Mouse (Mus musculus): ENCODE results near the gene Cdk10. TPM values are rescaled to one million over a fixed set of nuclear protein-coding genes. Genes with fewer than 3 reads are reported as not detected.
"Not testable (repeated sequence)": the region's sequence is repeated elsewhere in the genome, so short reads cannot be mapped to it uniquely, and the experiment has no call there.

Gene Cdk10
- polyA plus RNA-seq, 1 experiment from 2014 or later: 29.2 TPM

GRCm38 (mm10) chr8:123191908-123192307 lies 32.7 kb upstream of the Cdk10 start:
- Histone ChIP-seq H3K27ac (no peak overlapping the region), H3K4me1 (replicated peaks; ENCODE audit: insufficient read depth, low read length) (no peaks in the 10 kb centered on the region), H3K27me3 (ENCODE audit: insufficient read depth, low read length) (no peaks in the 10 kb centered on the region), H3K9me3 (replicated peaks; ENCODE audit: low read length) (no peaks in the 10 kb centered on the region), H3K4me2 (ENCODE audit: low read length) (no peak overlapping the region), H3K9ac (ENCODE audit: low read depth, low read length) (no peak overlapping the region), H3K4me3 (replicated peaks; ENCODE audit: low read depth, low read length) (no peak overlapping the region), H3K36me3 (ENCODE audit: insufficient read depth, low read length) (no peaks in the 10 kb centered on the region)
- no peak for ATAC-seq (replicated peaks; ENCODE audit: low FRiP score, low read depth)
- TF ChIP-seq CTCF (IDR thresholded peaks at IDR 0.05; ENCODE audit: low read depth): no peak
- 66% methylated on average over 7 of the region's 8 CpGs for WGBS
- DNase-seq (ENCODE audit: low spot score): no peak

- H3K4me2 ChIP-seq (ENCODE audit: low read length): no peak overlapping the region
- TF ChIP-seq CTCF (IDR thresholded peaks at IDR 0.05; ENCODE audit: low read depth): no peak
- no peak overlapping the region for H3K4me3 ChIP-seq (replicated peaks; ENCODE audit: low read depth, low read length)
- 79% methylated on average over 9 of the region's 9 CpGs for WGBS
- H3K9me3 ChIP-seq (replicated peaks; ENCODE audit: low read length): no peaks in the 10 kb centered on the region
- no peaks in the 10 kb centered on the region for H3K4me1 ChIP-seq (replicated peaks; ENCODE audit: insufficient read depth, low read length)
- ATAC-seq (replicated peaks; ENCODE audit: low FRiP score, low read depth) (no peak), DNase-seq (ENCODE audit: low spot score) (no peak)
- H3K36me3 ChIP-seq (ENCODE audit: insufficient read depth, low read length): no peaks in the 10 kb centered on the region
- no peak overlapping the region for H3K27ac ChIP-seq
- H3K27me3 ChIP-seq (ENCODE audit: insufficient read depth, low read length): no peaks in the 10 kb centered on the region
- no peak overlapping the region for H3K9ac ChIP-seq (ENCODE audit: low read depth, low read length)
Observed at GRCm38 (mm10) chr8:123193771-123194170, 30.9 kb upstream of the Cdk10 start.

GRCm38 (mm10) chr8:123197016-123197415 lies 27.6 kb upstream of the Cdk10 start:
- not testable (repeated sequence) for H3K36me3 ChIP-seq (ENCODE audit: insufficient read depth, low read length); H3K9me3 ChIP-seq (replicated peaks; ENCODE audit: low read length); ATAC-seq (replicated peaks; ENCODE audit: low FRiP score, low read depth); H3K4me1 ChIP-seq (replicated peaks; ENCODE audit: insufficient read depth, low read length); H3K4me3 ChIP-seq (replicated peaks; ENCODE audit: low read depth, low read length); H3K27ac ChIP-seq; H3K9ac ChIP-seq (ENCODE audit: low read depth, low read length); DNase-seq (ENCODE audit: low spot score); H3K27me3 ChIP-seq (ENCODE audit: insufficient read depth, low read length); H3K4me2 ChIP-seq (ENCODE audit: low read length)
- 69% methylated on average over 5 of the region's 5 CpGs for WGBS

- Histone ChIP-seq H3K27ac (no peak overlapping the region), H3K9me3 (replicated peaks; ENCODE audit: low read length) (no peaks in the 10 kb centered on the region), H3K36me3 (ENCODE audit: insufficient read depth, low read length) (0 out of 2 replicates have a peak, but pooled peaks cover 4% of the 10 kb centered on the region), H3K4me3 (replicated peaks; ENCODE audit: low read depth, low read length) (no peak overlapping the region), H3K9ac (ENCODE audit: low read depth, low read length) (no peak overlapping the region), H3K27me3 (ENCODE audit: insufficient read depth, low read length) (no peaks in the 10 kb centered on the region), H3K4me1 (replicated peaks; ENCODE audit: insufficient read depth, low read length) (no peaks in the 10 kb centered on the region), H3K4me2 (ENCODE audit: low read length) (no peak overlapping the region)
- ATAC-seq (replicated peaks; ENCODE audit: low FRiP score, low read depth): no peak
- DNase-seq (ENCODE audit: low spot score): no peak
- 51% methylated on average over 14 of the region's 14 CpGs for WGBS
- TF ChIP-seq CTCF (IDR thresholded peaks at IDR 0.05; ENCODE audit: low read depth): no peak
Observed at GRCm38 (mm10) chr8:123199864-123200263, 24.8 kb upstream of the Cdk10 start.

- no peaks in the 10 kb centered on the region for H3K27me3 ChIP-seq (ENCODE audit: insufficient read depth, low read length)
- no peak overlapping the region for H3K4me2 ChIP-seq (ENCODE audit: low read length)
- no peaks in the 10 kb centered on the region for H3K9me3 ChIP-seq (replicated peaks; ENCODE audit: low read length)
- peaks cover 20% of the 10 kb centered on the region; the same call in 1 of the 2 replicates for H3K36me3 ChIP-seq (ENCODE audit: insufficient read depth, low read length)
- H3K9ac ChIP-seq (ENCODE audit: low read depth, low read length): no peak overlapping the region
- H3K4me1 ChIP-seq (replicated peaks; ENCODE audit: insufficient read depth, low read length): no peaks in the 10 kb centered on the region
- DNase-seq (ENCODE audit: low spot score): peak; percentile 86
- H3K27ac ChIP-seq: no peak overlapping the region
- no peak overlapping the region for H3K4me3 ChIP-seq (replicated peaks; ENCODE audit: low read depth, low read length)
- TF ChIP-seq CTCF (IDR thresholded peaks at IDR 0.05; ENCODE audit: low read depth): peak; percentile 93
- ATAC-seq (replicated peaks; ENCODE audit: low FRiP score, low read depth): no peak
- 26% methylated on average over 5 of the region's 5 CpGs for WGBS
Observed at GRCm38 (mm10) chr8:123202288-123202687, 22.4 kb upstream of the Cdk10 start.

- H3K4me3 ChIP-seq (replicated peaks; ENCODE audit: low read depth, low read length): no peak overlapping the region
- H3K36me3 ChIP-seq (ENCODE audit: insufficient read depth, low read length): peaks cover 33% of the 10 kb centered on the region
- no peak overlapping the region for H3K4me2 ChIP-seq (ENCODE audit: low read length)
- no peak overlapping the region for H3K27ac ChIP-seq
- no peak for ATAC-seq (replicated peaks; ENCODE audit: low FRiP score, low read depth)
- no peak for DNase-seq (ENCODE audit: low spot score)
- WGBS: 91% methylated on average over 3 of the region's 3 CpGs
- no peaks in the 10 kb centered on the region for H3K4me1 ChIP-seq (replicated peaks; ENCODE audit: insufficient read depth, low read length)
- H3K9me3 ChIP-seq (replicated peaks; ENCODE audit: low read length): no peaks in the 10 kb centered on the region
- no peaks in the 10 kb centered on the region for H3K27me3 ChIP-seq (ENCODE audit: insufficient read depth, low read length)
- H3K9ac ChIP-seq (ENCODE audit: low read depth, low read length): no peak overlapping the region
- no peak for TF ChIP-seq CTCF (IDR thresholded peaks at IDR 0.05; ENCODE audit: low read depth)
Observed at GRCm38 (mm10) chr8:123203571-123203970, 21.1 kb upstream of the Cdk10 start.

- peak overlapping the region; percentile 97 for H3K9ac ChIP-seq (ENCODE audit: low read depth, low read length)
- H3K27me3 ChIP-seq (ENCODE audit: insufficient read depth, low read length): no peaks in the 10 kb centered on the region
- peaks cover 17% of the 10 kb centered on the region for H3K36me3 ChIP-seq (ENCODE audit: insufficient read depth, low read length)
- WGBS: 31% methylated on average over 10 of the region's 10 CpGs
- peaks cover 14% of the 10 kb centered on the region for H3K4me1 ChIP-seq (replicated peaks; ENCODE audit: insufficient read depth, low read length)
- no peaks in the 10 kb centered on the region for H3K9me3 ChIP-seq (replicated peaks; ENCODE audit: low read length)
- peak overlapping the region; percentile 95 for H3K4me3 ChIP-seq (replicated peaks; ENCODE audit: low read depth, low read length)
- DNase-seq (ENCODE audit: low spot score): no peak
- ATAC-seq (replicated peaks; ENCODE audit: low FRiP score, low read depth): no peak
- H3K4me2 ChIP-seq (ENCODE audit: low read length): peak overlapping the region; percentile 88
- no peak for TF ChIP-seq CTCF (IDR thresholded peaks at IDR 0.05; ENCODE audit: low read depth)
- peak overlapping the region; percentile 80 for H3K27ac ChIP-seq
Observed at GRCm38 (mm10) chr8:123211876-123212275, 12.8 kb upstream of the Cdk10 start.

Data from kidney, postnatal 0 days (tissue).